Mouse (Mus musculus): ENCODE results near the gene Itpr2.

Itpr2 gene

DNA sequence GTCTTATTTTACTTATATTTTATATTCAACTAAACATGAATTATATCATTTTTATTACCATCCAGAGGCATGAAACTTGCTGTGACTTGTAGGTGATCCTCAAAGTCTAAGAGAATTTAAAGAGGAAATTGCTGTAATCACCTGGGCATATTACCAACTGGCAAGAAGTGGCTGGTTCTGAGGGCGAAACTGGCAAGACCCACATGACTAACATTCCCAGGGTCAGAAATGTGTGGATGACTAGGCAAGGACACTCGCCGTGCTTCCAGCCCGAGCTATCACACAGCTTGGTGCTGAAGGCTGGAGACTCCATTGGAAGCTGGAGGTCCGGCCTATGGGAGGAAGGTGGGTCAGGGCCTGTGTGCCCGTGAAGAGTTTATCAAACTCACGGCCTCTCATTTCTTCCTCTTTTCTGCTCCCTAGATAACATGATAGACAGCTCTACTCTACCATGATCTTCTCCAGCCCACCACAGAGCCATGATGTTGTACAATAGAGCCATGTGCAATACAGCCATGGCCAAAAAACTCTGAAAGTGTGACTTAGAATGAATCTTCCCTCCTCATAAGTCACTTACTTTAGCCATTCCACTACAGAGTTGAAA lies 306.1 kb downstream of the Itpr2 start:
- in situ Hi-C loops (cut with MboI, MseI), result loop anchor here in 1 of 2 experiments (25.0 kb wide), 1 partner anchor 1634 kb away; no protein-coding TSS in a partner anchor

DNA sequence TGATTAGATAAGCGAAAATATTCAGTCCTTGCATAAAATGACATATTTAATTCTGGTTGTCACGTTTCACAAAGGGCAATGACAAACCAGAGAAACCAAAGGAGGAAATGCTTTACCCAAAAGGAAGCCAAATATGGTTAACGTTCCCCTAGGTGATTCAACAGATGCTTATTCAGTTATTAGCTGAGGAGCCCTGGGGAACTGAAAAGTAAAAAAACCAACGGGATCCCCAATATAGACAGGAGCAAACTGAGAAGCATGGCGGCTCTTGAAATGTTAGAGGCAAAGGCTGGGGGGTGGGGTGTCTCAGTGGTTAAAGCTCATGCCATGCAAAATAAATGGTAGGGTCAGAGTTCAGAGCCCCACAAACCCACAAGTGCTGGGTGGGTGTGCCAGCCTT lies 310.1 kb downstream of the Itpr2 start:
- in situ Hi-C loops (cut with MboI, MseI), result loop anchor here in 1 of 2 experiments (5.0 to 25.0 kb wide), 2 partner anchors 175 to 1630 kb away; no protein-coding TSS in a partner anchor

GRCm38 (mm10) chr6:146190006-146190405 lies 312.0 kb downstream of the Itpr2 start:
- in situ Hi-C loops (cut with MboI, MseI), result loop anchor here in 1 of 2 experiments (5.0 to 25.0 kb wide), 2 partner anchors 173 to 1628 kb away; no protein-coding TSS in a partner anchor

DNA sequence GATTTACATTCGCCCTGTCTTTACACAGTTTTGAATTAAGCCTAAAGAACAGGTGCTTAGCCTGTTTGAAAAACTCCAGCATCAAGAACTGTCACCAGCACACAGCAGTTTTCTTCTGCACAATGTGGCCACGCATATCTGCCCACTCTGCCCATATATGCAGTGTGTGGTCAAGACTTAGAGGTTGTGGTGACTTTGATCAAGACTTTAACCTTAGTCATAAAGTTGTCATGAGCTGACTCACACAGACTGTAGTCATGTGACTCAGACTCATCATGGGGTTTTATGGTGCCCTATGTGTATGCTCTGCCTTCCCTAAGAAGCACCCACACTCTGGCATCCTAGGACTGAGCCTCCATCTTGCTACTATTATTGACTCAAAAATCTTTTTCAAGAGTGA lies 316.5 kb downstream of the Itpr2 start:
- in situ Hi-C loops (cut with MboI, MseI), result loop anchor here in 1 of 2 experiments (25.0 kb wide), 1 partner anchor 1623 kb away; no protein-coding TSS in a partner anchor

DNA sequence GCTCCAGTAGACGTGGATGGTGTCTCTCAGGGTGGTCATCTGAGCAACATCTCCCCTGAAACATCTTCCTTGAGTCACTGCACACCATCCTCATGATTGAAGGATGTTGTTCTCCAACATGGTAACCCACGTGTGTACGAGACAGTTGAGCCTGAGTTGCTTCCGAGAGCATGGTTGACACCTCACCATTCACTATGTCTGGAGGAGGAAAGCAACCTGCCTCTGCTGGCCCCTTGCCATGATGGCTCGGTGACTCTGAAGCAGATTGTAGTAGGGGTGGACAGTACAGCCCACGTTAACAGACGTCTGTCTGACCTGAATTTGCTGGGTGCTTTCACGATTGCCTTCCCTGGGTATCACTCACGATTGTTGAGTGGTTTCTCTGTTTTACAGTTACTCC lies 317.3 kb downstream of the Itpr2 start:
- in situ Hi-C loops (cut with MboI, MseI), result loop anchor here in 1 of 2 experiments (25.0 kb wide), 1 partner anchor 1622 kb away; no protein-coding TSS in a partner anchor

DNA sequence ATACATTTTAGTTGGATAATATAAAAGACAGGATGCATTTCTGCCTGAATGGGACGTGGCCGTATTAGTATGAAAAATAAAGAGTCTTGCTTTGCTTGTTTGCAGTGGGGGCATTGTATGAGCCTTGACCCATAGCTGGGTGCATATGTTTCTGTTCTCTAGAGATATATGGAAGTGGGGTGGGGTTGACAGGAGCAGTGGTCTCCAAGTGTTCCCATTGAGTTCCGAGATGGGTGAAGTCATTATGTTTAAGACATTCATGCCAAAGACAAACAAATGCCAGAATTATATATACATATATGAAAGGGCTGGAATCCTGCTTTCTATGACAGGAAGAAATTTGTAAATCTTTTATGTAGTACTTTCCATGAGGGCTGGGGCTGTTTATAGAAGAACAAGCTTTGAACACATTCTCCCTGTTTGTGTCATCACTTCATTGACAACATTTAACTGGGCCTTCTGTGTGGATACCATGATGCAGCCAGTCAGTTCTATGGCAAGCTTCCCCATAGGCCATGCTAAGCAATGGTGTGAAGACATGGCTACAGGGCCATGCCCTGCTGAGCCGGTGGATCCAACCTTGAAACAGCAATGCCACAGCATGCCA lies 327.3 kb downstream of the Itpr2 start:
- in situ Hi-C loops (cut with MboI, MseI), result loop anchor here (5.0 to 25.0 kb wide), 2 partner anchors 93 to 1612 kb away; no protein-coding TSS in a partner anchor

GRCm38 (mm10) chr6:146170603-146171051 lies 331.4 kb downstream of the Itpr2 start:
- in situ Hi-C loops (cut with MboI, MseI), result loop anchor here in 1 of 2 experiments (5.0 kb wide), 1 partner anchor 97 kb away; no protein-coding TSS in a partner anchor

DNA sequence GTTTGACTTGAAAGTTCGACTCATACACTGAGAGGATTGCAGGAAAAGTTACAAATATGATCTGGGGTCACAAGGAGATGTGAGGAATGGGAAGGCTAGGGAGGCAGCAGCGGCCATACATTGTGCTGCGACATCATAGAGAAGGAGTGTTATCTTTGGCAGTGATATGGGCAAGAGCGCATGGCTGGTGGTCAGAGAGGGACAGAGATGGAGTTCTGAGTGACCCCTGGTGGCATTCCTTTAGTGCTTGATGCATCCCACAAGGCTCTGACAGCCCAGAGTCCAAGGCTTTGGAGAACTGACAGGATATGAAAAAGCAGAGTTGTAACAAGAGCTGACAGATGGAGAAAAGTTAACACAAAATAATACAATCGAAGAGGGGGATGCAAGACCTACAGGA lies 334.8 kb downstream of the Itpr2 start:
- in situ Hi-C loops (cut with MboI, MseI), result loop anchor here (5.0 to 10.0 kb wide), 2 partner anchors 108 to 150 kb away; no protein-coding TSS in a partner anchor

- in situ Hi-C loops (cut with MboI, MseI), result loop anchor here in 1 of 2 experiments (10.0 kb wide), 1 partner anchor 115 kb away; no protein-coding TSS in a partner anchor
Observed at GRCm38 (mm10) chr6:146159641-146160040, 342.4 kb downstream of the Itpr2 start.

DNA sequence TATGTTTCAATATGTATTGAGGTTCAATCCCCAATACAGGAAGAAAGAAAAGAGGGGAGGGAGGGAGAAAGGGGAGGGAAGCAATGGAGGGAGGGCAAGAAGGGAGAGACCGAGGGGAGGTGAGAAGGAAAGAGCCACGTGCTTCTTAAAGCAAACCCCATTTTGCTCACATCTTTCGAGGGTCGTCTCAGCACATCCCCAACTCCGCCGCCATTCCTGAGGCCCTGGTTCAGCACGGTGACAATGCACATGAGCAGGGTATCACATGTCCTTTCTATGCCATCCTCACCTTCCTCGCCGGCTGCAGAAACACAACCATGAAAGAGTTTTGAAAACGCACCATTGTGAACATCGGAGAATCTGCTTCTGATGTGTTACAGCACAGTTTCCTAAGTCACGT lies 343.3 kb downstream of the Itpr2 start:
- in situ Hi-C loops (cut with MboI, MseI), result no loop called here

GRCm38 (mm10) chr6:146157983-146158535 lies 344.0 kb downstream of the Itpr2 start:
- in situ Hi-C loops (cut with MboI, MseI), result no loop called here

DNA sequence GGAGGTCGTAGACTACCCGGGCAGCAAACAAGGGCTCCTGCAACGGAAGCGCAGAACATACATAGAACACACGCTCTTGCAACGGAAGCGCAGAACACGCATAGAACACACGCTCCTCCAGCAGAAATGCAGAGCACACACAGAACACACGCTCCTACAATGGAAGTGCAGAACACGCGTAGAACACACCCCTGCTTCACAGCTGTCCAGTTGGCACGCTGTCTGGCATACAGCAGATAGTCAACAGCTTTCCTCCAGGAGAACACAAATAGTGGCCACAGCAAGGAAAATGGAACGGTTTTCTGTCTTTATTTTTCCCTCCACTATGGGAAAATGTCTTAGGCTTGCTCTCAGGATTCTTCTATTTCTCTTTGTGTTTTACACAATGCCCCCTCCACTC lies 344.9 kb downstream of the Itpr2 start:
- in situ Hi-C loops (cut with MboI, MseI), result no loop called here

GRCm38 (mm10) chr6:146156536-146156935 lies 345.5 kb downstream of the Itpr2 start:
- in situ Hi-C loops (cut with MboI, MseI), result no loop called here

DNA sequence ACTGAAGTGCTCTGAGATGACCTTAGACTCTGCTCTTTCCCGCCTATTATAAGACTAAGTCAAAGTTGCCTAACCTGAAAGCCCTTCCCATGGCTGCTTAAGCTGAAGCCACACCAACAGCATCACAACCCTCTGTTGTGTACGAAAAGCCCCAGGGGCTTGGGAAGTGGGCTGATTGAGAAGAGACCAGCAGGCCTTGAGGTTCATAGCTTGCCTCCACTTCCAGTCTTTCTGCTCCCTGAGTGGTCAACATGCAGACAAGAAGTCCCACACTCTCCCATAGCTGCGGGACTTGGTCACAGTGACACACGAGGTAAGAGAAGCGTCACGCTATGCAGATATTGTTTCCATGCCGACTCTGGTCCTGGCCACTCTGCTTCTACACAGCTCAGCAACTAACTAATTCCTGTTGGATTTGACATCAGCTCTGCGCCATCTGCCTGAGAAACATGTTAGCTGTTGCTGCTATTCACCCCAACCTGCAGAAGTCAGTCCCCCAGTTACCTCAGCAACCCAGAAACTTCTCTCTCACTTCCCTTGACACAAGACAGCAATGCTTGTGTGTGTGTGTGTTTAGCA lies 346.8 kb downstream of the Itpr2 start:
- in situ Hi-C loops (cut with MboI, MseI), result no loop called here

- in situ Hi-C loops (cut with MboI, MseI), result loop anchor here in 1 of 2 experiments (5.0 kb wide), 2 partner anchors 136 to 321 kb away; no protein-coding TSS in a partner anchor
Observed at GRCm38 (mm10) chr6:146152843-146153242, 349.2 kb downstream of the Itpr2 start.

DNA sequence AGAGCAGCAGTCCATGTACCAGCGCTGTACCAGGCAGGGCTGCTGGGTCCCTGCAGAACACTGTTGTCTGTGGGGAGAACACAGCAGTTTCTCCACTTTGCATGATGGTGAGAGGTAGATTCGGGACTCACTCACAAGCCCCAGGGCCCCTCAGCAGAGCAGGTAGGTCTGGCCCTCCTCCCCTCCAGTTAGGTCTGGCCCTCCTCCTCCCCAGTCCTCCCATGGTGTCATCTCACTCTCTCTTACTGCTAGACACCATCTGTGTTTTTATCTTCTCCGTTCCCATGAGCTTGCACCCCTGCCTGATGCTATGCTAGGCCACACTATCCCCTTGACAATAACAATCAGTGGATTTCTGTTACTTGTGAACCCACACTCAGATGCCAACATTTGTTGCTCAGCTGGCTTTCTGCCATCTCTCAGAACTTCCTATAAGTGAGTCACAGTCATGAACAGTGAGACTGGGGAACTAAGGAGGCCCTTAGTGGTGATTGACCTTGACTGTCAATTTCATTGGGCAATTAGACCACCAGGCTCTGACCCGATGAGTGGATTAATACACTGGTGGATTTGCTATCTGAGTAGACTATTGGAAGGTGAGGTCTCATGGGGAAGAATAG lies 360.9 kb downstream of the Itpr2 start:
- in situ Hi-C loops (cut with MboI, MseI), result no loop called here

GRCm38 (mm10) chr6:146140171-146140570 lies 361.9 kb downstream of the Itpr2 start:
- in situ Hi-C loops (cut with MboI, MseI), result no loop called here

- in situ Hi-C loops (cut with MboI, MseI), result no loop called here
Observed at GRCm38 (mm10) chr6:146136646-146137045, 365.4 kb downstream of the Itpr2 start.

DNA sequence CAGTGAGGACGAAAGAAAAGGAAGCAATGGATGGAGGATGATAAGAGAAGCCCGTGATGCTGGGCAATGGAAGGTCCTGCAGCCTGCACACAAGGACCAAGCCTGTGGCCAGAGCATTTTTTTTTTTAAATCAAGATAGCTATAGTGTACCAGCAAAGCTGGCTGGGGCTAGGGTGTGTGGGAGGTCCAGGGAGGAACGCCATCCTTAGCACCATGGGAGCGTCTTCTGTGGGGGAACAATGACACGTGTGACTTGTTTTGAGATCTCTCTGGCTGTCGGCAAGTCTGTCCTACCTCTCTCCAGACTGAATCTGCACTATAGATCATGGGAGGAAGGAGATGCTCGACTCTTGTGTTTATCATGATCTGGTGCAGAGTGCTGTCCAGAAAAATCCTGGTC lies 365.8 kb downstream of the Itpr2 start:
- in situ Hi-C loops (cut with MboI, MseI), result no loop called here

GRCm38 (mm10) chr6:146135291-146135690 lies 366.7 kb downstream of the Itpr2 start:
- in situ Hi-C loops (cut with MboI, MseI), result no loop called here

GRCm38 (mm10) chr6:146133921-146134320 lies 368.1 kb downstream of the Itpr2 start:
- in situ Hi-C loops (cut with MboI, MseI), result no loop called here
